Mouse (Mus musculus): Measurements from ENCODE around the gene Nbea.
"Not testable (repeated sequence)": the region's sequence is repeated elsewhere in the genome, so short reads cannot be mapped to it uniquely, and the experiment has no call there.

The Nbea gene

DNA sequence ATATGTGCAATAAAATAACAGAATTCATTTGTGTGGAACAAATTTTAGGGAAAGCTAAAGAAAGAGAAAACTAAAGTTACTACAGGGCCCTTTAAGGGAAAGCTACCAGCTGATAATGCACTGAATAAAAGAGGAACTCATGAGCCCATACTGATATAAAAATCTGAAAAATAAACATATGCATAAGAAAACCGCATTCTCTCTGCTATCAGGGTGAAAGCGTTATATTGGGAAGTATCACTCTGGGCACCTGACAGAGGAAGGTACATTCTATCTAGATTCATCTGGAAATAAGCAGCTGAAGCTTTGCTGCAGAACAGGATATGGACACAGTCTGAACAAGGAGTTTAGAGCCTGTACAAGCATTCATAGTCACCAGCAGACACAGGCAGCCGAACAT is 148.9 kb downstream of the Nbea start:
- no peak for DNase-seq (ENCODE audit: low spot score)

DNA sequence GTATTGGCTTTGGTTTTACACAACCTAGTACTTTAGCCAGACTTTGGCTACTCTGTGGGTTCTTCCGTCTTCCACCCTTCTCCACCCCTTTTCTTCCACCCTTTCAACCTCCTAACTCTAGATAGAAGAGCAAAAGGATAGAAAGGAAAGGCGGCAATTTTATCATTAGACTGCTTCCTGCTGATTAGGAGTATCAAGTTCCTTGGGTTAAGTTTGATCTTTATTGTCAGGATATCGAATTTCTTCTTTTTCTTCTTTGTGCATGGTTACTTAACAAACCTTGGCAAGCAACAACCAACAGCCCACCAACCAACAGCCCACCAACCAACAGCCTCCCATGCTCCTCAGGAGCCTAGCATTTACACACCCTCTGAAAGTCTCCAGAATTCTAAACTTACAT is 165.0 kb downstream of the Nbea start:
- no peak for DNase-seq (ENCODE audit: low spot score)

DNA sequence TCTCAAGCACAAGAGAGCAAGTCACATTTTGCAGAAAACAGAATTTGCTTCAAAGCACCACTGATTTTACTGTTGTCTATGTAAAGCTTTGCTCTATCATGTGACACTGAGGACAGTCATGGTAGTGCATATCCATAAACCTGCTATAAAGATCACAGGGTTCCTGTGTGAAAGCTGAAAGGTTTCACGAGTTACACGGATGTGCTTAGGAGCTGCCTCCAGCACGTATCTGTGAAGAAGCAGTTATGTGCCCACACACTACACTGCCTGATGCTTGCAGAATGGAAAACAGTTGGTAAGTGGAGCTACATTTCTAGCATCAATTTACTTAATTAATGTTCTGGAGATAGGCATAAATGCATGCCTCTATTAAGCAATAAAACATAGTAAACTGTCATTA is 172.4 kb downstream of the Nbea start:
- DNase-seq (ENCODE audit: low spot score): no peak

DNA sequence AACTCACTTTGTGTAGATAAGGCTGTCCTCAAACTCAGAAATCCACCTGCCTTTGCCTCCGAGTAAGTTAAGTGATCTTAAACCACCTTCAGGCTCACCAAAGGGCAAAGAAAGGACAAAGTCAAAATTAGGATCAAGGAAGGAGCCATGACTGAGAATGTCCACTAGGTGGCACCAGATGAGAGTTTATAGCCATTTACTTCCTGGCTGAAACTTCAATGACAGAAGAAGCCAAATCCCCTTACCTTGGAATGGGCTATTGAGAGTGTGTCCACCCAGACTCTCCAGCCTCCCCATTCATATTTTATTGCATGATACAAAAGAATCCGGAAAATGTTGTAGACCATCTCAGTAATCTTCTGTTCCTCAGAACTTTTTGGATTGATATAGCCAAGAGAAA is 175.5 kb downstream of the Nbea start:
- DNase-seq (ENCODE audit: low spot score): peak; percentile 70

DNA sequence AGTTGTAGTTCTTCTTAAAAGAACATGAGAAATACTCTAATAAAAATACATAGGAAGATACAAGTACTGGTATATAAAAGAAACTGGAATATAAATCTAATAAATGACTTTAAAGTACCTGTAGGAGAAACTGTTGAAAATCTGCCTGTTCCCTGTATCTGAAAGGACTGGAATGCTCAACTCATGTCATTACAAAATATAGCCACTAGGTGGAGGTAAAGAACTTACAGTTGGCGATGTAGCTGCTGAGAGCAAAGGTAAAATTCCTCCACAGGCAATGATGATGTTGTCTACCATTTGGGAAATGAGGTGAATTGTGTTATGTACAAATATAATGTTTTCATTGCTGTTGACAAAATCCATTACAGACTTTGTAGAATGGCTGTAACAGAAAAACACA is 183.2 kb downstream of the Nbea start:
- peak; percentile 77 for DNase-seq (ENCODE audit: low spot score)

DNA sequence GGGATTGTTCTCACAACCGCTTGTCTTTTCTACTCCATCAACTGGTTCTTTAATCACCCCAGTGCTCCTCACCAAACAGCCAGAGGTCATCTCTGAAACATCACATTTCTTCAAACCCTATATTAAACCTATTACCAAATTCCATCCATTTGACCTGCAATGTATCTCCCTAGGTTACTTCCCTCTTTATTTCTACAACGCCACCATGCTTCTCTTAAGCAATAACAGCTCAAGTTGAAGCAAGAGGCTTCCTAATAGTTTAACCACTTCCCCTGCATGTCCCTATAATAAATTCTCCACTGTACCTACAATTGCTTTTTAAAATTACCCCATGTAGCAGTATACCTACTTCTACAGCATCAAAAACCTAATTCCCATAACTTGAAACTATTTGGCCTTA is 205.1 kb downstream of the Nbea start:
- no peak for DNase-seq (ENCODE audit: low spot score)

DNA sequence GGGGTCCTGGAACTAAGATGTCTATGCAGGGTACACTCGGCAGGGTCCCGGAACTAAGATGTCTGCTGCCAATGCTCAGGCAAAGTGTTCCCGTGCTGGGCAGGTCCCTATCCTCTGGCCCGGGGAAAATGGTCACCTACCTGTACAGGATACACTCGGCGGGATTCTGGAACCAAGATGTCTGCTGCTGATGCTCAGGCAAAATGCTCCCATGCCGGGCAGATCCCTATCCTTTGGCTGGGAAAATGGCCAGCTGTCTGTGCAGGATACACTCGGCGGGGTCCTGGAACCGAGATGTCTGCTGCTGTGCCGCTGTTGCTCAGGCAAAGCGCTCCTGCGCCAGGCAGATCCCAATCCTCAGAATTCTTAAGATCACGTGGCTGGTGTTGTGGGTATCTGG is 206.5 kb downstream of the Nbea start:
- not testable (repeated sequence) for DNase-seq (ENCODE audit: low spot score)

DNA sequence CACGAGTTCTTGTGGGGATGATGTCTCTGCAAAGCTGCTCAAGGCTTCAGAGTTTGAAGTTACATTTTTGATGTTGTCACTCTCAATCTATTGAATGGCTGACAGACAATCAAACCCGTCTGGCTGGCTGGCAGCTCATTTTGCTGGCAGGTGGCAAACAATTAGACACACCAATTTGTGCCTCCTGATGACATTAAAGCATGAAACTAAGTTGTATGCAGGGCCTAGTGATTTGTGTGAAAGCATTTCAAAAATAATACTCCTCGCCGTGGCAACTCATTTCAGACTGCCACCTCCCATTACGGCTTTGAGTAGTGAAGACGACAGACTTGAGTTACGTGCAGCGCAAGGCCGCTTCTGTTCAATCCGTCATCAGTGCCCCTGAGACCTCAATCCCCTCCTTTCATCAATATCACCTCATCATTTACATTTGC is 217.8 kb downstream of the Nbea start:
- no peak for DNase-seq (ENCODE audit: low spot score)

DNA sequence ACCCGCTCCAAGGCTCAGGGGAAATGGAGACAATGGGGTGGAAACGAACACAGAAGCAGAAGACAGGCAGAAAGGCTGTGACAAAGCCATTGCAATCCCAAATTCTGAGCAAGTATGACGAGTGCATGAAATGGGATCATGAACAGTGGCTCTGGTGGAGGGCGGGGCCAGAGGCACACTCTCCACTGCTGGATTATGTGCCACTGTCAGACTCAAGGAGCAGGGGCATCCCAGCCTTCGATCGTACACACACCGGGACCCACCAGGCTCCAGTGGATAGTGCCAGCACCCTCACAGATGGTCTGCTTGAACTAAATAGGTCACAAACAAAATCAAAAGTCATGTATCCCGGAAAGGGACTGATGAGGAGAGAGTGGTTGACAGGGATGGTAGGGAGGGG is 220.5 kb downstream of the Nbea start:
- no peak for DNase-seq (ENCODE audit: low spot score)

DNA sequence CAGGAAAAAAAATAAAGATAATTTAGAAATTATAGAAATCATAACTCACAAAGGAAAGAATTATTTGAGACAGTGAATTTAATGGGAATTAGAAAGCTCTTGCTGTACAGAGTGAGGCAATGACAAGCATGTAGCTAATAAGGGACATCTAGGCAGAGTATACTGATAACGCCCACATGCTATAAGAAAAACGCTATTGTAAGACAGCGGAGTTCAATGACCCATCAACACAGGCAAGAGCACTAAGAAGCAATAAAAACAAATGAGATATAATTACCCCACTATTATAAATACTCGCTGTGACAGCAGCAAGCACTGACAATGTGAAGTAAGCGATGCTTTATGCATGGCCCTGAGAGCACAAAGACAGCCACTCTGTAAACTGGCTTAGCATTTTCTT is 233.5 kb downstream of the Nbea start:
- DNase-seq (ENCODE audit: low spot score): no peak

DNA sequence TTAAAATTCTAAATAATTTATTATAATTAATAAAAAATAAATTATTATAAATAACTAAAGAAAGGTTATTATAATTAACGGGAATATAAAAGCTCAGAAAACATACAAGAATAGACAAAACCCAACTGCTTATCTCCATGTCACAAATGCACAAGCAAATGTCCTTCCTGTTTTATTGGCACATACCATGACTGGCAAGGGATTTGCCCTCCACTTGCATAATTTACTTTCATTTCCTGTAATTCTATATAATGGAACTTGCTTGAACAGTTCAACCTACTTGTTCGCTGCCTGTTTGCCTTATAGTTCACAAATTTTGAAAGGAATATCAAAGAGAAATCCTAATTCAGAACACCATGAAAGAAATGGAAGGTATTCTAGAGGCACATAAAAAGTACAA is 234.4 kb downstream of the Nbea start:
- no peak for DNase-seq (ENCODE audit: low spot score)

DNA sequence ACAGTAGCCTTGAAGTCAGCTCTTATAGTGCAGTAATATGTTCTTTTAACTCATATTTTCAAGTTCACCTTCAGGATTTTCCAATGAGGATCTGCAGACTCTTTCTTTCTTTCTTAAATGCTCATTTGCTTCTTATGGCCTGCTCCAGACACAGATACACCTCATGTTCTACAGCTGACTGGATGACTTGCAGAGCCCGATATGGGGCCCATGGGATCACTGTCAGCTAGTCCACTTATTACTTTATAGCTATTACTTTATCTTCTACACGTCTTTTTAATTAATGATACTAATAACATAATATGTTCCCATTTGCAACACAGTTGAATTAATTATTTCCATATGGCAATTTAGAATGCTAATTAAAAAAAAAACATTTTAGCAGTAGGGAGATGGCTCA is 256.2 kb downstream of the Nbea start:
- DNase-seq (ENCODE audit: low spot score): no peak

DNA sequence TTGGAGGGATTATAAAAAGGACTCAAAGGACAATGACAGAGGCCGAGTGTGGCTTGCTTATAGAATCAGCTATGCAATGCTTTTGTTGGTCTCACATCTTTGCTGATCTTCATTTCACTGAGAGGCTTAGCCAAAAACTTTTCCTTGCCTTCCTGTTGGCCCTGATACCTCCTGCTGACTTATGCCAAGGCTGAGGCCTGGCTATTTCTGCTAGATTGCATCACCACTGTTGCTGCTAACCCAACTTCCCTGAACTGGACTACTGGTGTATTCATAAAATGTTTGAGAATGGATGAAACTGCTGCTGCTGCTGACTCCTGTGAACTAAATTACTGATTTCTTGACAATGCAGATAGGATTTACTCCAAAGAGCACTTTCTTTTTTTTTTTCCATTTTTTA is 274.2 kb downstream of the Nbea start:
- peak; percentile 79 for DNase-seq (ENCODE audit: low spot score)

DNA sequence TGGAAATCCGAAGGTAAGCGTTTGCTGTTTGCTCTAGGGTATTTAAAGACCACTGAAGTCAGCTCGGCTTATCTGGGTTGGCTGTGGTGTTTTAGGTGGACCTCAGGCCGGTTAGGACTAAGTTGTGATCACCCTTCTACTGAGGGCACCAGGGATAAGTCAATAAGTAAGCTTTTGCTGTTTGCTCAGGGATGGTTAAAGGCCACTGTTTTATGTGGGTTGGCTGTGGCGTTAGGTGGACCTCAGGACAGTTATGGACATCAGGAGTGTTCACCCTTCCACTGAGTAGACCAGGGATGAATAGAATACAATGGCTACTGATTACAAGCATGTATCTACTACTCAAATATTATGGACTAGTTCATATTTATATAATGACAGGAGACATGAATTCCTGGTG is 292.9 kb downstream of the Nbea start:
- DNase-seq (ENCODE audit: low spot score): no peak

DNA sequence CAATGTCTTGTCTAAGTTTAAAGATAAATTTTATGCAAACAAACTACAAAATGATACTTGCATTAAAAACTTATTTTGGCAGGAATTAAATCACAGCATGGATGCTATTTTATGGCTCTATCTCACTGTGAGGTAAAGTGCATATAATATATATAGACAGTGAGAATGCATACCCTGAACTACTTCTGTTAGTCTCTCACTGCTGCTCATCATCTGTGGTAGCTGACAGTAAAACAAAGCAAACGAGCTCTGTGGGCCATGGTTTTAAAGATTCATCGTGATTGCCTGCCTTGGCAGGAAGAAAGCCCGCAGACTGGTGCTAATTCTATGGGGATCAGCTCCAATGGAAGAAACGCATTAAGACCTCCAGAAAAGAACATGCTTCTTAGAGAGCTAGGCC is 294.3 kb downstream of the Nbea start:
- no peak for DNase-seq (ENCODE audit: low spot score)

DNA sequence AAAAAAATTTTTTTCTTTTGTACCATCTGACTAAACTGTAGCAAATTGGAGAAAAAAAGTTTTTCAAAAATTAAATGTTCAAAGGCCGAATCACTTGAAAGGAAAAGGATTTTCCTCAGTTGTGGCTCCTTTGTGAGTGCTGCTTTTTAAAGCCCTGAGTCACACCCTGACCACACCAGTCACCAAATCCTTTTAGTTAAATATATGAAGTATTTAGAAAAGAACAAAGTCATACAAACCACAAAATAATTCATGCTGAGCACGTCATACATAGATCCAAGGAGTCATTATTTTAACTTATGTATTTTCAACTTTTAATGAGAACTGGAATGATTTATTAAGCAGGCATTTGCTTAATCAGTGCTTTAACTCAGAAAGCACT is 295.7 kb downstream of the Nbea start:
- DNase-seq (ENCODE audit: low spot score): no peak

DNA sequence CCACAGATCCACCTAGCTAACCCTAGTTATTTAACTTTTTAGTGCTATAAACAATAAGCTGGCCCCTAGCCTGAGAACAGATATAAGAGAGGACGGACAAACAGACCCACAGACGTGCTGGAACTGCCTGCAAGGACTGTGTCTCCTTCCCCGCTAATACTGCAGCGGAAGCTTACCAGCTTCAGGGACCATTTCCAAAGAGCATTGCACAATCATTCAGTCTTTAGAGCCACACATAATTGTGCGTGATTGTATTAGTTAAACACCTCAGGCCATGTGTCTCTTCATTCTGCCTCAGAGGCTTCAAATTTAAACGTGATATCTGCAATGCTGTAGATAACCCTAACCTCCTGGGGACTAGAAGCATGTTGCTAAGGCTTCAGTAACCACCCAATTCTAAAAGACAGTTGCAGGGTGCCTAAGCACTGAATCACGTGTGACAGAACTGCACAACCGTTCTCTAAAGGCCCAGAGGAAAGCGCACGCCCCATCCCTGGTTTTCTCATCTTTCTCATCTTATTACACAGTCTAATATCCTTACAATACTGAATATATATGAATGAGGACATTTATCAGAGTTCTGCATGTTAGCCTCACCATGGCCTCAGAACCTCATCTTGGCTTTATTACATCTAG is 296.2 kb downstream of the Nbea start:
- peak; percentile 34 for DNase-seq (ENCODE audit: low spot score)

DNA sequence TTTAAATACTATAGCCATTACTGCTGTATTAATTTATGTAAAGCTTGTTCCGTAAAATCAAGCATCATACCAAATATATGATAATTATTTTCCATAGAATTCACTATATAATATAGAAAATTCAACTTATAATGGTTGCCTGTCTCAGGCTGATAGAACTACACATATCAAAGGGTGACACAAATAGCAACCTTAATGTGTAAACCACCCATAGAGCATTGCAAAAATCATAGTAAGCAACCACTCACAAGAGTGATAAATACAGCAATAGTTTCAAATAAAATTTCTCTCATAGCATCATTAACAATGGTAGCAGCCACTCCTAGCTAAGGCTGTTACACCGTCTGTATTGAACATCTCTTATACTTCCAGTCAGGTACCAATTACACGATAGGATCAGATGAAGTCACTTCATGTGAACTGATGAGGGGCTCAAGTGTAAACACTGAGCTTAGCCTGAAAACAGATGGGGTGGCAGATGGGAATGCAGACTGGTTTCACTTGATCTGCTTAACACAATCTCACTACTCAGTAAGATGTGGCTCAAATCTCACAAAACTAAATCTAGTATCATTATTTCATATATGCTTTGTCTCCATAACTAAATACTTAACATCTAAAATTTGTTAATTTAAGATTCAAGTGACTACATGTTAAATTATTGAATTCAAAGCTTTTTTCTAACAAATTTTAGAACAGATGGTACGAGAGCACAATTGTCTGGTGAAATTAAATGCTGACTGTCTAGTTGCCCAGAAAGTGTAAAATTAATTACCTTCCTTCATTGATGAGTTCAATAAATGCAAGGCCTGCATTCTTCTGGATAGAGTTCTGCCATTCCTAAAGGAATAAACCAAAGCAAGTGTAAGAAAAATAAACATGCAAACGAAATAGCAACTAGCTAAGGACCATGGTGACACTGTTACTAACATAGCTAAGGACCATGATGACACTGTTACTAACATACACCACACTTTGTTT is 310.3 kb downstream of the Nbea start:
- no peak for DNase-seq (ENCODE audit: low spot score)

DNA sequence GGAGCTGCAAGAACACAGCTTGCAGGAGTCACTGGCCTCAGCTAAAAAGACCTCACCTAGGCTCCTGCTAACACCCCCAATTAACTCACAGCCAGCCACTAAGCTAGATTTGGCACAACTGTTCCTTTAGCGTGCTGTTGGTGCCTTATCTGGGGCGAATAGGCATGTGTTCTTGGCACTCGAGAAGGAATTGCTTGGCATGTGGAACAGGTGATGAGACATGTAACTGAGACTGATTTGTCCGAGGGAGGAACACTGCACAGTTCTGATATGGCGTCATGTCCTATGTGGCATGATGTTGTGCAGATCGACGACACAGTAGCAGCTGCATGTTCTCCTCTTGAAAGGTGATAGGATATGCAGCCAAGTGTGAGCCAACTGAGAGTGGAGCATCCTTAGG is 331.0 kb downstream of the Nbea start:
- DNase-seq (ENCODE audit: low spot score): no peak

DNA sequence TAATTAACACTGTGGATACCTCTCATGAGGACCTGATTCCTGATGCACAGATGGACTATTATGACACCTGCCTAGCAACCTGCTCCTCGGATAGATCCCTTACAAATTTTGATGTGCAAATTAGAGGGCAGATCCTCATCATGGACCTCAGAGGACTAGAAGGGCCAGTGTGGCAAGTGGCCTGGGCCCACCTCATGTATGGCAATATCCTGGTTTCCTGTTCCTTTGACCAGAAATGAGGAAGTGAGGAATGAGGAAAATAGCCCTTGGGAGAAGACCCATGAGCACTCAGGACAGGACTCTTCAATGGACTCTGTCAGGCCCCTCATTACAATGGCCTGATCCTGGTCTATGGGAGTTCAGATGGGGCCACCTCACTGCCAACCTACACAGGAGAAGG is 336.4 kb downstream of the Nbea start:
- no peak for DNase-seq (ENCODE audit: low spot score)

DNA sequence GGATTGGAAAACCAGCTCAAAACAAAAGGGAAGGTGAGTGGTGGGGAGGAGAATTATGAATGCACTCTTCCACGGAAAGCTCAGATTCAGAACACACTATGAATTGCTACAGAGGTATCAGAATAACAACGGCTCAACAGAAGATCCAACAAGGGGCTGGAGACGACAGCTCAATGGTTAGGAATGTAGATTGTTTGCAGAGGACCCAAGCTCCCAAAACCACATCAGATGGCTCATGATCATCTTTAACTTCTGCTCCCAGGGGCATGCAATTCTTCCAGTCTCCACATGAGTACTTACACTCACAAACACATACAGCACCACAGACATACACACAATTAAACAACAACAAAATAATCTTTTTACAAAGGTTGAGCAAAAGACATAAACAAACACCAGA is 346.3 kb downstream of the Nbea start:
- no peak for DNase-seq (ENCODE audit: low spot score)

DNA sequence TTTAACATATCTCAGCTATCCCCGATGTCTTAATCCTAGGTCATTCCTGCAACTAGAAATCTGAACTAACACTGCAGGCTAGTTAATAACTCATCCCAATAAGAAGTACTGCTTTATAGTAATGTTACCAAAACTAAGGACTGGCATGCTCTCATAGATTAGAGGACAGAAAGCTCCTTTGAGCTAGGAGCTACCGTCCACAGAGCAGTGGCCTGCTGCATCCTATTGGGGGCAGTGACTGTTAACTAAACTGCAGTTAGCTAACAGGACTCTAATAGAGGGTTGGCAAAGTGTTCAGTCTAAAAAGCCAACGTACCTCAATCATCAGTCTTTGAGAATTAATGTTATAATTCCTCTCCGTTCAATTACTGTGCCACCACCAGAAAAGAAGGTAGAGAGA is 348.3 kb downstream of the Nbea start:
- no peak for DNase-seq (ENCODE audit: low spot score)

DNA sequence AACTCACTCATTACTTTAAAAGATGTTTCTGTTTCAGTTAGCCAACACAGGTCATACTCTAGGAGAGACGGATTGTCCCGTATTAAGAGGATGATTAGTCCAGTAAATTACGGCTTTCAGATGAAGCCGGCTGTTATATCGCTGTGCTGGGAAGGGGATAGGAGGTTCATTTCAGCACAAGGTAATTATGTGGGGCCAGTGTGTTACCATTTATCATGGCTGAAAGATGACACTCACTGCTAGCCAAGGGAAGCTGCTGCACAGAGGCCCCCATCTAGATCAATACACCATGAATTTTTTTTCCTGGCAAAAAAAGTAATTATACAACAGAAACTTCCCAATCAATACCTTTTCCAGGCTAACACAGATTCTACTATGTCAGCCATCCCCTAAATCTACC is 353.3 kb downstream of the Nbea start:
- DNase-seq (ENCODE audit: low spot score): no peak
